Mouse (Mus musculus): ENCODE data around the gene Tmem204. TPM values are rescaled to one million over a fixed set of nuclear protein-coding genes. Genes with fewer than 3 reads are reported as not detected.

Gene Tmem204
- polyA plus RNA-seq, 1 experiment from 2014 or later: 19.0 TPM

DNA sequence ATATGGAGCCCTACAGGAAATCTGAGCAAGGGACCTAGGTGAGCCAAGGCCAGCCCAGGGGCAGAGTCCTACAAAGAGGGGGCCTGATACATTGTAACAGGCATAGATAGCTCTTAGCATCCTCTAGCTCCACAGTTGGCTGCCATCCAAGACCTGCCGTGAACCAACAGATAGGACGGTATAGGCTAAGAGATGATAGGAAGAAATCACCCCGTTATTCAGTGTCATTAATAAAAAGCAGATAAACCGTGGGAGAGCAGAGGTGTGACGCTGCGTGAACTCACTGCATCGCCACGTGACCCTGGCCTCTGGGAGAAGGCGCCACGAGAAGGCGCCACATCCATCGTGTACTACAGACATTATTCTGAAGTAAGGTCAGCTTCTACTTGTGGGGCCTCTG, 19.5 kb downstream of the Tmem204 start:
- no peak overlapping the region for H3K9ac ChIP-seq (ENCODE audit: low read length)
- no peak overlapping the region for H3K4me2 ChIP-seq (replicated peaks; ENCODE audit: low read depth)
- no peak overlapping the region for H3K4me3 ChIP-seq (ENCODE audit: low read depth, low read length)
- DNase-seq (ENCODE audit: low spot score): no peak
- H3K36me3 ChIP-seq (ENCODE audit: control insufficient read depth, insufficient read depth, low read length): peaks cover 6% of the 10 kb centered on the region; the same call in 1 of the 2 replicates
- peak; percentile 19; the same call in 1 of the 2 replicates for ATAC-seq (ENCODE audit: low FRiP score, low TSS enrichment)
- H3K27ac ChIP-seq (replicated peaks): no peak overlapping the region
- H3K27me3 ChIP-seq (ENCODE audit: control insufficient read depth, insufficient read depth, low read length): no peaks in the 10 kb centered on the region
- no peak for TF ChIP-seq EP300 (optimal IDR thresholded peaks at IDR 0.05)
- TF ChIP-seq CTCF (IDR thresholded peaks at IDR 0.05; ENCODE audit: low read depth): no peak
- no peaks in the 10 kb centered on the region for H3K9me3 ChIP-seq (ENCODE audit: control insufficient read depth, low read length)
- WGBS: 75% methylated on average over 12 of the region's 12 CpGs
- H3K4me1 ChIP-seq (replicated peaks; ENCODE audit: control insufficient read depth, insufficient read depth): no peaks in the 10 kb centered on the region

- Histone ChIP-seq H3K36me3 (ENCODE audit: control insufficient read depth, insufficient read depth, low read length) (peaks cover 8% of the 10 kb centered on the region; the same call in 1 of the 2 replicates), H3K9me3 (ENCODE audit: control insufficient read depth, low read length) (no peaks in the 10 kb centered on the region), H3K4me2 (replicated peaks; ENCODE audit: low read depth) (no peak overlapping the region), H3K27me3 (ENCODE audit: control insufficient read depth, insufficient read depth, low read length) (no peaks in the 10 kb centered on the region), H3K9ac (ENCODE audit: low read length) (no peak overlapping the region), H3K4me3 (ENCODE audit: low read depth, low read length) (no peak overlapping the region), H3K27ac (replicated peaks) (no peak overlapping the region), H3K4me1 (replicated peaks; ENCODE audit: control insufficient read depth, insufficient read depth) (no peaks in the 10 kb centered on the region)
- DNase-seq (ENCODE audit: low spot score) (no peak), ATAC-seq (ENCODE audit: low FRiP score, low TSS enrichment) (no peak)
- TF ChIP-seq CTCF (IDR thresholded peaks at IDR 0.05; ENCODE audit: low read depth) (no peak), EP300 (optimal IDR thresholded peaks at IDR 0.05) (no peak)
- WGBS: 73% methylated on average over 4 of the region's 4 CpGs
Measured at GRCm38 (mm10) chr17:25063261-25063660, 20.1 kb downstream of the Tmem204 start.

- WGBS: 82% methylated on average over 6 of the region's 6 CpGs
- no peak for TF ChIP-seq EP300 (optimal IDR thresholded peaks at IDR 0.05)
- peak; percentile 42 for TF ChIP-seq CTCF (IDR thresholded peaks at IDR 0.05; ENCODE audit: low read depth)
- no peaks in the 10 kb centered on the region for H3K27me3 ChIP-seq (ENCODE audit: control insufficient read depth, insufficient read depth, low read length)
- no peak for DNase-seq (ENCODE audit: low spot score)
- no peak for ATAC-seq (ENCODE audit: low FRiP score, low TSS enrichment)
- H3K36me3 ChIP-seq (ENCODE audit: control insufficient read depth, insufficient read depth, low read length): peaks cover 4% of the 10 kb centered on the region
- H3K4me2 ChIP-seq (replicated peaks; ENCODE audit: low read depth): no peak overlapping the region
- H3K9ac ChIP-seq (ENCODE audit: low read length): no peak overlapping the region
- no peaks in the 10 kb centered on the region for H3K9me3 ChIP-seq (ENCODE audit: control insufficient read depth, low read length)
- no peaks in the 10 kb centered on the region for H3K4me1 ChIP-seq (replicated peaks; ENCODE audit: control insufficient read depth, insufficient read depth)
- no peak overlapping the region for H3K27ac ChIP-seq (replicated peaks)
- H3K4me3 ChIP-seq (ENCODE audit: low read depth, low read length): no peak overlapping the region
Measured at GRCm38 (mm10) chr17:25057041-25057440, 26.4 kb downstream of the Tmem204 start.

- 82% methylated on average over 9 of the region's 9 CpGs for WGBS
- Histone ChIP-seq H3K4me3 (ENCODE audit: low read depth, low read length) (no peak overlapping the region), H3K4me2 (replicated peaks; ENCODE audit: low read depth) (no peak overlapping the region), H3K9me3 (ENCODE audit: control insufficient read depth, low read length) (no peaks in the 10 kb centered on the region), H3K27me3 (ENCODE audit: control insufficient read depth, insufficient read depth, low read length) (no peaks in the 10 kb centered on the region), H3K27ac (replicated peaks) (no peak overlapping the region), H3K36me3 (ENCODE audit: control insufficient read depth, insufficient read depth, low read length) (no peaks in the 10 kb centered on the region; the same call in none of the 2 replicates), H3K9ac (ENCODE audit: low read length) (no peak overlapping the region), H3K4me1 (replicated peaks; ENCODE audit: control insufficient read depth, insufficient read depth) (no peaks in the 10 kb centered on the region)
- ATAC-seq (ENCODE audit: low FRiP score, low TSS enrichment) (no peak), DNase-seq (ENCODE audit: low spot score) (no peak)
- TF ChIP-seq CTCF (IDR thresholded peaks at IDR 0.05; ENCODE audit: low read depth) (no peak), EP300 (optimal IDR thresholded peaks at IDR 0.05) (no peak)
Measured at GRCm38 (mm10) chr17:25053274-25053673, 30.1 kb downstream of the Tmem204 start.

DNA sequence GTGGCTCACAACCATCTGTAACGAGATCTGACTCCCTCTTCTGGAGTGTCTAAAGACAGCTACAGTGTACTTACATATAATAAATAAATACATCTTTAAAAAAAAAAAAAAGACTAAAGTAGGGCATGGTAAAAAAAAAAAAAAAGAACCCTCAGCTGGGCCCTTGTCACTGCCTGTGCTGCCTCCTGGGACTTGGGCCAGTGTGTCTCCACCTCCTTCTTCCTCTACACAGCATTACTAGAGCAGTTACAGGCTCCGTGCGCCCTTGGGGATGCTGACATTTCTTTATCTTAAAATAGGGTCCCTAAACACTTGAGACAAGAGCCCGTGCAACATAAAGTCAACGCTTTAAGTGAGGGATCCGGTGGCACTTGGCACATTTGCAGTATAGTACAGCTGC, 36.2 kb downstream of the Tmem204 start:
- WGBS: 92% methylated on average over 5 of the region's 6 CpGs
- peaks cover 3% of the 10 kb centered on the region; the same call in 1 of the 2 replicates for H3K36me3 ChIP-seq (ENCODE audit: control insufficient read depth, insufficient read depth, low read length)
- no peaks in the 10 kb centered on the region for H3K27me3 ChIP-seq (ENCODE audit: control insufficient read depth, insufficient read depth, low read length)
- no peaks in the 10 kb centered on the region for H3K4me1 ChIP-seq (replicated peaks; ENCODE audit: control insufficient read depth, insufficient read depth)
- DNase-seq (ENCODE audit: low spot score): no peak
- no peak overlapping the region for H3K9ac ChIP-seq (ENCODE audit: low read length)
- no peak for ATAC-seq (ENCODE audit: low FRiP score, low TSS enrichment)
- no peak overlapping the region for H3K4me3 ChIP-seq (ENCODE audit: low read depth, low read length)
- no peak overlapping the region for H3K27ac ChIP-seq (replicated peaks)
- no peak overlapping the region for H3K4me2 ChIP-seq (replicated peaks; ENCODE audit: low read depth)
- no peaks in the 10 kb centered on the region for H3K9me3 ChIP-seq (ENCODE audit: control insufficient read depth, low read length)
- no peak for TF ChIP-seq CTCF (IDR thresholded peaks at IDR 0.05; ENCODE audit: low read depth)
- no peak for TF ChIP-seq EP300 (optimal IDR thresholded peaks at IDR 0.05)

GRCm38 (mm10) chr17:25045281-25045680, 38.1 kb downstream of the Tmem204 start:
- ATAC-seq (ENCODE audit: low FRiP score, low TSS enrichment): no peak
- WGBS: 92% methylated on average over 4 of the region's 4 CpGs
- Histone ChIP-seq H3K9ac (ENCODE audit: low read length) (no peak overlapping the region), H3K4me3 (ENCODE audit: low read depth, low read length) (no peak overlapping the region), H3K4me1 (replicated peaks; ENCODE audit: control insufficient read depth, insufficient read depth) (no peaks in the 10 kb centered on the region), H3K9me3 (ENCODE audit: control insufficient read depth, low read length) (no peaks in the 10 kb centered on the region), H3K27ac (replicated peaks) (no peak overlapping the region), H3K27me3 (ENCODE audit: control insufficient read depth, insufficient read depth, low read length) (no peaks in the 10 kb centered on the region), H3K4me2 (replicated peaks; ENCODE audit: low read depth) (no peak overlapping the region), H3K36me3 (ENCODE audit: control insufficient read depth, insufficient read depth, low read length) (peaks cover 3% of the 10 kb centered on the region; the same call in 1 of the 2 replicates)
- no peak for DNase-seq (ENCODE audit: low spot score)
- TF ChIP-seq CTCF (IDR thresholded peaks at IDR 0.05; ENCODE audit: low read depth): no peak
- TF ChIP-seq EP300 (optimal IDR thresholded peaks at IDR 0.05): no peak
